Mouse (Mus musculus) cerebellum, adult 2 months (tissue): ENCODE data around the gene 4921511M17Rik.
"Not testable (repeated sequence)": the region's sequence is repeated elsewhere in the genome, so short reads cannot be mapped to it uniquely, and the experiment has no call there.

Source experiments
- CTCF ChIP-seq: fragments of 200-500 bp; IDR thresholded peaks from 2 replicates; pipeline ENCODE4 v1.5.1; 2011; ENCODE audit warnings: low read depth, mild to moderate bottlenecking, control low read depth, low read length, moderate library complexity, borderline replicate concordance; ENCODE audit not compliant: insufficient read depth
- POLR2A ChIP-seq: fragments of 200-500 bp; IDR thresholded peaks from 2 replicates; pipeline ENCODE4 v1.6.1; 2011; ENCODE audit warnings: low read length, control low read depth, borderline replicate concordance; ENCODE audit not compliant: insufficient read depth

DNA sequence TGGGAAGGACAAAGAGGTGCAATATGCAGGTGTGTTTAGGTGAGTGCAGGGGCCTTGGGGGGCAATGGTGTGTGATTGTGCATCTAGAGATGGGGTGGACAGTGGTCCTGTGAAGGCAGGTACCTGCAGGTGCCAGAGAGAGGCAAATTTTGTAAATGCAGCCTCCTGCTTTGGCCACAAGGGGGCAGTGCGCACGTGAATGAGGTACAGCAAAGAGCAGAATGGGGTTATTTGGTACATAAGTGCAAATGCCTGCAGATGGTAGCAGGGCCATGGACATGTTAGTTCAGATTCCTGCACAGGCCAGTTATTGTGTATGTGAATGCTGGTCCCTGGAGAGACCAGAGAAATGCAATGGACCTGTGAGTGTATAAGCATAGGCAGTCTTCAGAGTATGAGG, 56.7 kb downstream of the 4921511M17Rik start:
- TF ChIP-seq CTCF, POLR2A: not testable (repeated sequence)
